Mouse (Mus musculus) liver, adult 2 months (tissue): Measurements from ENCODE around the gene Gm47791.

Experiments
- CTCF ChIP-seq: fragments of 200-500 bp; IDR thresholded peaks from 2 replicates; pipeline ENCODE4 v1.5.1; 2011; ENCODE audit warnings: low read depth, low read length, control low read depth
- POLR2A ChIP-seq: fragments of 200-500 bp; IDR thresholded peaks from 2 replicates; pipeline ENCODE4 v1.6.1; 2011; ENCODE audit warnings: low read length, control low read depth; ENCODE audit not compliant: insufficient read depth; ENCODE audit errors: extremely low read depth

DNA sequence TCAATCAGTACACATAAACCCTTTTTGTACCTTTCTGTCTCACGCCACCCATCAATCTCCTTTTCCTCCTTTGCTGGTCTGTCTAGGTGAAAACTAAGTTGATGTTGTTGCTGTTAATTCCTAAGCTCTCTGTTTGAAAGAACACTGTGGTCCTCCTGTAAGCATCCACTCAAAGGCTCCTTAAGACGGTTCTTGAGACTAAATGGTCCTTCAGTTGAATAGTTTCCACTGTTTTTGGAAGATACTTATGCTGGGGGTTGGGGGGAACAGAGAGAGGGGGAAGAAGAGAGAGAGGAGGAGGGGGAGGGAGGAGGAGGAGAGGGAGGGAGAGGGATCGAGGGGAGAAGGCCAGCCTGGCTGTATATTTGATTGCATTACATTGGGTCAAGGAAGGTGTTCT is 12.5 kb upstream of the Gm47791 start:
- TF ChIP-seq CTCF: no peak
- TF ChIP-seq POLR2A: no peak
